Mouse (Mus musculus) brown adipose tissue, adult 24 weeks (tissue): ENCODE data around the gene Fancd2. TPM values are rescaled to one million over a fixed set of nuclear protein-coding genes. Genes with fewer than 3 reads are reported as not detected.

ENCODE experiments used
- polyA plus RNA-seq: library from polyadenylated mRNA; stranded (reverse); fragments of >200 nt; gene quantifications from 2 replicates; pipeline ENCODE4 v1.2.4, GENCODE M21; 2012; ENCODE audit not compliant: missing spikeins, insufficient read depth, insufficient read length

The Fancd2 gene
- polyA plus RNA-seq, 1 experiment: 0.48 TPM

Other genes with a start within 250 kb of the Fancd2 start
- gene Cpne9, start 249.4 kb upstream of the Fancd2 start, polyA plus RNA-seq: 0.44 and 0.71 TPM in 2 replicates
- gene Brpf1, start 224.5 kb upstream of the Fancd2 start, polyA plus RNA-seq: 12.6 and 15.1 TPM in 2 replicates
- gene Ogg1, start 204.7 kb upstream of the Fancd2 start, polyA plus RNA-seq: 18.0 and 18.7 TPM in 2 replicates
- 33.2 and 39.0 TPM in 2 replicates for gene Camk1, start 187.7 kb upstream of the Fancd2 start, polyA plus RNA-seq
- 19.7 and 31.6 TPM in 2 replicates for gene Tada3, start 153.8 kb upstream of the Fancd2 start, polyA plus RNA-seq
- gene Arpc4, start 153.6 kb upstream of the Fancd2 start, polyA plus RNA-seq: 70.6 and 98.1 TPM in 2 replicates
- gene Ttll3, start 142.4 kb upstream of the Fancd2 start, polyA plus RNA-seq: 0.83 and 1.0 TPM in 2 replicates
- gene Rpusd3, start 112.3 kb upstream of the Fancd2 start, polyA plus RNA-seq: 15.7 and 17.8 TPM in 2 replicates
- 797 and 1,047 TPM in 2 replicates for gene Cidec, start 95.9 kb upstream of the Fancd2 start, polyA plus RNA-seq
- gene Jagn1, start 89.1 kb upstream of the Fancd2 start, polyA plus RNA-seq: 34.1 and 34.8 TPM in 2 replicates
- gene Il17re, start 73.2 kb upstream of the Fancd2 start, polyA plus RNA-seq: 5.9 and 8.7 TPM in 2 replicates
- gene Il17rc, start 60.3 kb upstream of the Fancd2 start, polyA plus RNA-seq: 9.0 and 10.2 TPM in 2 replicates
- 40.6 and 44.4 TPM in 2 replicates for gene Creld1, start 48.4 kb upstream of the Fancd2 start, polyA plus RNA-seq
- not detected in 2 replicates for gene Prrt3, start 29.8 kb upstream of the Fancd2 start, polyA plus RNA-seq
- 52.2 and 77.4 TPM in 2 replicates for gene Emc3, start within 50 bp of the Fancd2 start, polyA plus RNA-seq
- not detected in 2 replicates for gene Fancd2os, start 69.0 kb downstream of the Fancd2 start, polyA plus RNA-seq
- 158 and 192 TPM in 2 replicates for gene Brk1, start 73.1 kb downstream of the Fancd2 start, polyA plus RNA-seq
- gene Vhl, start 92.3 kb downstream of the Fancd2 start, polyA plus RNA-seq: 13.2 and 15.0 TPM in 2 replicates
- 18.9 and 19.7 TPM in 2 replicates for gene Irak2, start 106.8 kb downstream of the Fancd2 start, polyA plus RNA-seq
- 18.0 and 29.7 TPM in 2 replicates for gene Tatdn2, start 165.4 kb downstream of the Fancd2 start, polyA plus RNA-seq
- gene Ghrl, start 188.2 kb downstream of the Fancd2 start, polyA plus RNA-seq: not detected in 2 replicates
- gene Sec13, start 209.1 kb downstream of the Fancd2 start, polyA plus RNA-seq: 66.1 and 99.8 TPM in 2 replicates